13 mouse cellular contexts compared by ENCODE assay signal in genomic region chr2:117652647-117653046, GRCm38 (mm10).
"Had no signal": no experiment of that assay in that cellular context is flagged by ENCODE, and none has a peak within 500 bp of the region (broad histone marks: within the 10 kb centered on the region; RNA-seq: fewer than 3 reads in every experiment).

No protein-coding gene starts in this region.

- H3K9ac ChIP-seq: limb, embryonic 15.5 days; liver, embryonic 12.5 days; lung, embryonic 14.5 days; midbrain, embryonic 12.5 days; neural tube, embryonic 15.5 days had no signal

- H3K4me3 ChIP-seq: limb, embryonic 15.5 days; liver, embryonic 12.5 days; megakaryocyte, embryonic 14.5 days; midbrain, embryonic 12.5 days; neural tube, embryonic 15.5 days had no signal

- H3K27me3 ChIP-seq: limb, embryonic 15.5 days; liver, embryonic 12.5 days; midbrain, embryonic 12.5 days; neural tube, embryonic 15.5 days had no signal

- ATAC-seq: liver, embryonic 12.5 days had no signal

- H3K4me2 ChIP-seq: limb, embryonic 15.5 days; liver, embryonic 12.5 days; lung, embryonic 14.5 days; midbrain, embryonic 12.5 days; neural tube, embryonic 15.5 days had no signal

- DNase-seq: kidney, postnatal 14 days; layer of hippocampus, postnatal 36 days; lung, embryonic 14.5 days; lung, postnatal 10 days; right cerebral cortex, adult 18-20 months; right cerebral cortex, postnatal 25 days; thymus, postnatal 36 days had no signal

- H3K4me1 ChIP-seq: limb, embryonic 15.5 days; liver, embryonic 12.5 days; midbrain, embryonic 12.5 days; neural tube, embryonic 15.5 days had no signal

- H3K27ac ChIP-seq: limb, embryonic 15.5 days; liver, embryonic 12.5 days; macrophage; midbrain, embryonic 12.5 days; neural tube, embryonic 15.5 days had no signal

- H3K36me3 ChIP-seq: limb, embryonic 15.5 days; liver, embryonic 12.5 days; midbrain, embryonic 12.5 days; neural tube, embryonic 15.5 days had no signal

- H3K9me3 ChIP-seq: limb, embryonic 15.5 days; liver, embryonic 12.5 days; megakaryocyte, embryonic 14.5 days; midbrain, embryonic 12.5 days; neural tube, embryonic 15.5 days had no signal
